Mouse (Mus musculus) heart, embryonic 10.5 days (tissue): ENCODE data around the gene Acadvl. TPM values are rescaled to one million over a fixed set of nuclear protein-coding genes. Genes with fewer than 3 reads are reported as not detected.

ENCODE experiments used
- DNase-seq: peaks from one replicate; pipeline ENCODE4 v3.0.0-alpha.2; 2017; ENCODE audit warnings: low spot score
- H3K27ac ChIP-seq: fragments of 300-500 bp; sonication (generic); 2 replicates; pipeline ENCODE4 v1.5.1; 2016; ENCODE audit warnings: mild to moderate bottlenecking
- H3K27me3 ChIP-seq: fragments of 300-500 bp; sonication (generic); 2 replicates; pipeline ENCODE4 v1.6.1; 2016; ENCODE audit warnings: mild to moderate bottlenecking; ENCODE audit not compliant: poor library complexity, insufficient read depth, severe bottlenecking
- H3K36me3 ChIP-seq: fragments of 300-500 bp; sonication (generic); 2 replicates; pipeline ENCODE4 v1.6.1; 2016; ENCODE audit warnings: mild to moderate bottlenecking, moderate library complexity
- H3K4me1 ChIP-seq: fragments of 300-500 bp; sonication (generic); 2 replicates; pipeline ENCODE4 v1.6.1; 2016; ENCODE audit warnings: mild to moderate bottlenecking
- H3K4me3 ChIP-seq: fragments of 300-500 bp; sonication (generic); 2 replicates; pipeline ENCODE4 v1.5.1; 2016; ENCODE audit warnings: mild to moderate bottlenecking, moderate library complexity
- H3K9me3 ChIP-seq: fragments of 300-500 bp; sonication (generic); 2 replicates; pipeline ENCODE4 v1.6.1; 2016; ENCODE audit warnings: mild to moderate bottlenecking, moderate library complexity
- WGBS: fragments of 180-500 bp; shearing (Covaris S2); methylation state at CpG from one replicate; pipeline ENCODE4 v1.1.7; 2016; 5-methylcytosine and 5-hydroxymethylcytosine counted together
- polyA plus RNA-seq: library from polyadenylated mRNA; unstranded; fragments of >200 nt; fragmentation: Nextera tagmentation; extraction: Ambion mirVana; gene quantifications from 2 replicates; pipeline ENCODE4 v1.2.1, GENCODE M21; 2016

Acadvl gene
- polyA plus RNA-seq: 79.1 and 102 TPM in 2 replicates

DNA sequence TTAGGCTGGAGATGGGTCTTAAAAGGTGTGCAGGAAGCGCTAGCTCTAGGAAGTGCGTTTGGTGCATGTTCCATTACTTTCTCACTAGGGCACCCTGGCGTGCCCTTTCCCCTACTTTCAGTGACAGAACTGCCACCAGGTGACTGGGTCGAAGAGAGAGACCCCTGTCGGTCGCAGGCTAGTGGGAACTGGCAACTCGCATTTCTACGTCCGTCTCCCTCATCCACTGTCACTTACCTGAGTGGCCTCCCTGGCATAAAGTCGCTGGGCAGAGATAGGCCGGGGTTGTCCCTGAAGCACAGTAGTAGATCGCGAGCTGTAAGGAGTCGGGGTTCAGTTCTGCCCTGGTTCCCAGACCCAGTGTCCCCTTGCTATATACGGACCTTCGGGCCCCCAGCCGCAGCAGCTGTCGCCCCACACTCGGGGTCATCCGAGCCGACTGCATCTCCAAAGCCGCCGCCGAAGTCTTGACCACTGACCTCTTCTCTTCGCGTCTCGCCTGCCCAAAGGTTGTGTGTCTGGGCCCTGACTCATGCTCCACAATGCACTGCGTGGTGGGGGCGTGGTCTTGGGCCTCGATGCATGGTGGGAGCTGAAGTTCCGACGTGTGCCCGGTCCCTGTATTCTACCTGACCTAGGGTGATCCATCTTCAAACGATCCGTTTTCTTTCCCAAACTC lies at the start of gene Acadvl:
TSS of gene Acadvl (minus strand) at position 532 of the 679 bp plus-strand sequence.
- peak; percentile 96 for DNase-seq
- peak within 1 kb of the TSS; percentile 77 for H3K4me3 ChIP-seq
- WGBS: 1% methylated on average over 35 of the region's 35 CpGs

DNA sequence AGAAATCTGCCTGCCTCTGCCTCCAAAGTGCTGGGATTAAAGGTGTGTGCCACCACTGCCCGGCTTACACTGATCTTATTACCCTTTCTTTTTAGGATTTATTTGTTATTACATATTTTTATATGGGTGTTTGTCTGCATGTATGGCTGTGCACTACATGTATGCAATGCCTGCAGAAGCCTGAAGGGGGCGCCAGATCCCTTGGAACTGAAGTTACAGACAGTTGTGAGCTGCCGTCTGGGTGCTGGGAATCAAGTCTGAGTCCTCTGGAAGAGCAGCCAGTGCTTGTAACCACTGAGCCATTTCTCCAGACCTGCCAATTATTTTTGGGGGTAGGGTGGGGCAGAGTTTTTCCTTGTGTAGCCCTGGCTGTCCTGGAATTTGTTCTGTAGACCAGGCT lies 47.8 kb upstream of the Acadvl start:
- 0 out of 2 replicates have a peak, but pooled peaks cover under 1% of the 10 kb centered on the region for H3K27me3 ChIP-seq
- DNase-seq: no peak
- H3K4me3 ChIP-seq: no peak overlapping the region
- no peaks in the 10 kb centered on the region for H3K36me3 ChIP-seq
- no peaks in the 10 kb centered on the region for H3K9me3 ChIP-seq
- H3K27ac ChIP-seq: no peak overlapping the region
- WGBS: 68% methylated on average over 3 of the region's 3 CpGs
- H3K4me1 ChIP-seq: peaks cover 17% of the 10 kb centered on the region

More for the DNA sequence above, at the start of gene Acadvl:
- Histone ChIP-seq H3K9me3 (no peaks in the 10 kb centered on the region), H3K27me3 (no peaks in the 10 kb centered on the region), H3K36me3 (peaks cover 35% of the 10 kb centered on the region), H3K4me1 (peaks cover 42% of the 10 kb centered on the region), H3K27ac (peak within 1 kb of the TSS; percentile 90)

DNA sequence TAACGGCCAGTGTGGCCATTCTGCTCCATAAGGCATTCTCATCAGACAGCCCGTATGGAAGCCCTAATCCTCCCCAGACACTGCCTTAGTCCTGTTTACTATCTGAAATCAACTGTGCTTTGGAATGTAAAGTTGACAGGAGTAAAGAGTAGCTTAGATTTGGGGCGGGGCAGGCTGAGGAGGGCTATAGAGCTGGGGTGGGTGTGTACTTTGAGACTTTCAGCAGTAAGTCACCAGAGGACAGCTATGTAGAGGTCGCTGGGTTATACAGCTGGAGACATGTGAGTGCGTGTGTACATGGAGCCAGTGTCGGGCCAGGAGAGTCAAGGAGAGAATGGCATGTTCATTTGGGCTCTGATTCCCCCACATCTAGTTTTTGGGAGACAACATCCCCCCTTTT lies 44.7 kb upstream of the Acadvl start:
- peaks cover 15% of the 10 kb centered on the region for H3K4me1 ChIP-seq
- H3K9me3 ChIP-seq: no peaks in the 10 kb centered on the region
- peaks cover 16% of the 10 kb centered on the region for H3K27me3 ChIP-seq
- 36% methylated on average over 6 of the region's 6 CpGs for WGBS
- no peak overlapping the region for H3K27ac ChIP-seq
- DNase-seq: no peak
- no peaks in the 10 kb centered on the region for H3K36me3 ChIP-seq
- no peak overlapping the region for H3K4me3 ChIP-seq

DNA sequence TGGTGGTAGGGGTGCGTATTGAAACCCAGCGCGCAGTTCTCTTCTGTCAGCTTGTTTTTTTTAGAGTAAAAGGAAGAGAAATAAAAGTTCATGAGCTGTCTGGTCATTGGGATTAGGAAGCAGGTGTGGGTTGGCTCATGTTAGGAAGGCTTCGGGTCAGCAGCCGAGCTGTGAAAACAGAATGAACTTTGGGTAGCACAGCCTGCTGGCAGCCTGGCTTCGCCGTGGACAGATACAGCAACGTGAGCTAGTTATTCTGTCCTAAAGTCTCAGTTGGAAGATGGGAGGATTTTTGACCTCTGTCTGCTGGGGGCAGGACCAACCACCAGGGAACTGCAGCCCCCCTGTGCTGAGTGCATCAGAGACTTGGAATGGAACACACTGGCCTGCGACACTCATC lies 42.6 kb upstream of the Acadvl start:
- 90% methylated on average over 9 of the region's 9 CpGs for WGBS
- Histone ChIP-seq H3K9me3 (no peaks in the 10 kb centered on the region), H3K36me3 (no peaks in the 10 kb centered on the region), H3K27ac (no peak overlapping the region), H3K4me1 (peaks cover 15% of the 10 kb centered on the region), H3K4me3 (no peak overlapping the region), H3K27me3 (peaks cover 34% of the 10 kb centered on the region)
- DNase-seq: no peak

DNA sequence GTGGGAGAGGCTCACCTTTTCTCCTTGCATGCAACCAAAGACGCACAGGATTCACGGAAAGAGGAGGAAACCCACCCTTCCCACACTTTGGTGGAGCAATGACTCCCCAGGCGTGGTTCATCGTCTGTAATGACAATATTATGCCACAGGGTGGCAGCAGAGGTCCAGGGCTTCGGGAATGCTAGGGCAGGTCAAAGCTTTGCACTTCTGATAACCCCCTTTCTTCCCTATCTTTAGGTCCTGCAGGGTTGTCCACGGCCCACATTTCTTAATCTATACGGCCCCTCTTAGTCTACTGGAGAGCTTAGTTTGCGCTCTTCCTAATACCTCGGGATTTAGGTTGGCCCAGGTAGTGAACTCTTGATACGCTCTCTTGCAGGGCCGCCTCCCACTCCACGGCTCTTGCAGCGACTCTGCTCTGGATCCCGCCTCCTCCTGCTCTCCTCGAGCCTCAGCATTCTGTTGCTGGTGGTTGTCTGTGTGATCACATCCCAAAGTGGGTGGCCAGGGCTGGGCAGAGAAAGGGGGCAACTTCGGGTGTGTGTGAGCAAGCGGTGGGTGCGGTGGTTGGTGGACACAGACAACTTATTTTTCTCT lies 40.5 kb upstream of the Acadvl start:
- 23% methylated on average over 18 of the region's 18 CpGs for WGBS
- no peak overlapping the region for H3K27ac ChIP-seq
- peak overlapping the region; percentile 33 for H3K4me3 ChIP-seq
- peaks cover 15% of the 10 kb centered on the region for H3K4me1 ChIP-seq
- H3K36me3 ChIP-seq: no peaks in the 10 kb centered on the region
- no peak for DNase-seq
- H3K27me3 ChIP-seq: peaks cover 40% of the 10 kb centered on the region
- H3K9me3 ChIP-seq: no peaks in the 10 kb centered on the region

DNA sequence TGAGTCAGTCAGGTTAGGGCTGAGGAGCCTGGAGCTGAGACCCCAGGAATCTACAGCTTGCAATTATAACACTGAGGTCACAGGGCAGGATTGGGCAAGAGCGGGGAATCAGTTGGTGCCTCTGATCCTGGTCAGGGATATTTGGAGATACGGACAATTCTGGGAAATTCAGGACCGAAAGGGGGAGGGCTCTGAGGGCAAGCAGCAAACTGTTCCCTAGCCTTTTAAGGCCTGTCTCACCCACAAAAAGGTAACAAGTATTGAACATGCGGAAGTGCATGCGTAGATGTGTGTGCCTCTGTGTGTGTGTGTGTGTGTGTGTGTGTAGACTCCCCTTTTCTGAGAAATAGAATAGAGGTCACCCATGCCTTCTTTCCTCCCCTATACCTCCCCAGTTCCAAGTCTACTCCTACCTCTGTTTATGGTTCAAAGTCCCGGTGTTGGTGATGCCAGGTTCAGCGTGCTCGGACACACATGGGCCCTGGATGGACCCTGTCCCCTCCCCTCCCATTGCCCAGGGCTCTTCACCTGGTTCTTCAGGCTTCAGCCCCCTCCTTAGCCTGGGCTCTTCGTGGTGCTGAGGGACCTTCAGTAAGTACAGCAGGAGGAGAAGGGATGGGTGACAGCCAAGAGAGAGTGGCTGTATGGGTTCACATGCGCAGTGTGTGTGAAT lies 38.8 kb upstream of the Acadvl start, which contains the start of gene Asgr1:
TSS of gene Asgr1 (plus strand) at position 188 of the 673 bp plus-strand sequence.
- Histone ChIP-seq H3K9me3 (no peaks in the 10 kb centered on the region), H3K27ac (no peak within 1 kb of the TSS), H3K4me3 (no peak within 1 kb of the TSS), H3K27me3 (peaks cover 40% of the 10 kb centered on the region), H3K36me3 (no peaks in the 10 kb centered on the region), H3K4me1 (peaks cover 16% of the 10 kb centered on the region)
- 79% methylated on average over 10 of the region's 10 CpGs for WGBS
- DNase-seq: no peak

DNA sequence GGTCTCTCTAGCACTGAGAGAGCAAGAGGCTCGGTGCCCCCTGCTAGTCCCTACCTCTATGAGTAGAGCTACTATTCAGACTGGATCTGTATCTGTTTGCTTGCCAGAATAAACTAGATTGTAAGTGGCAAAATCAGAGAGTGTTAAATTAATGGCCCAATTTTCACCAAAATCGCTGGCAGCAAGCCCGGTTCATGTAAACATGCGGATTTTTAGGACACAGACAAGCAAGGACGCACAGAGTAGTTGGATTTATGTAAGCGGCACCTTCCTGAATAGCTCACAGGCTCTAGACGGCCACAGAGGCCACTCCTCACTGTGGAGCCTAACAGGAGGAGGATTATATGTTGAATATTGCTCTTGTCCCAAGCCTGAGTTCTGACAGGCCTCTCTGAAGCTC lies 37.9 kb upstream of the Acadvl start:
- DNase-seq: no peak
- Histone ChIP-seq H3K27ac (no peak overlapping the region), H3K4me3 (no peak overlapping the region), H3K4me1 (peaks cover 16% of the 10 kb centered on the region), H3K36me3 (no peaks in the 10 kb centered on the region), H3K27me3 (peaks cover 40% of the 10 kb centered on the region), H3K9me3 (no peaks in the 10 kb centered on the region)
- WGBS: 72% methylated on average over 7 of the region's 7 CpGs

DNA sequence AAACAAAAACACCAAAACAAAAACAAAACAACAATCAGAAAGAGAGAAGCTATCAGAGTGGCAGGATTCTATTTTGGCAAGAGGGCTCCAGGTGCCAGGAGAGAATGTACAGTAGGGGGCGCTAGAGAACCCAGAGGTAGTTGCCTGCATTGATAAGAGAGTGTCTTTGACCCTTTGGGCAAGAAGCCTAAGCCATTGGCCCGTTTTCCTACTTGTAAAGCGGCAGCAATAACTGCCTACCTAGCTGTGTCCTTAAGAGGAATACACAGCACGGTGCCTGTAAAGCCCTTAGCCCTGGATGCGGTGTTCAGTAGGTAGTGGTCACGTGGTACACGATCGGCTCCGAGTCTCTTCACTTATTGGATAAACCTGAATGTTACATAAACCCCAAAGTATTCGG lies 34.6 kb upstream of the Acadvl start:
- no peak for DNase-seq
- Histone ChIP-seq H3K4me1 (peaks cover 7% of the 10 kb centered on the region), H3K36me3 (peaks cover 1% of the 10 kb centered on the region), H3K4me3 (no peak overlapping the region), H3K27me3 (peaks cover 23% of the 10 kb centered on the region; the same call in 1 of the 2 replicates), H3K27ac (no peak overlapping the region), H3K9me3 (no peaks in the 10 kb centered on the region)
- 58% methylated on average over 10 of the region's 10 CpGs for WGBS

DNA sequence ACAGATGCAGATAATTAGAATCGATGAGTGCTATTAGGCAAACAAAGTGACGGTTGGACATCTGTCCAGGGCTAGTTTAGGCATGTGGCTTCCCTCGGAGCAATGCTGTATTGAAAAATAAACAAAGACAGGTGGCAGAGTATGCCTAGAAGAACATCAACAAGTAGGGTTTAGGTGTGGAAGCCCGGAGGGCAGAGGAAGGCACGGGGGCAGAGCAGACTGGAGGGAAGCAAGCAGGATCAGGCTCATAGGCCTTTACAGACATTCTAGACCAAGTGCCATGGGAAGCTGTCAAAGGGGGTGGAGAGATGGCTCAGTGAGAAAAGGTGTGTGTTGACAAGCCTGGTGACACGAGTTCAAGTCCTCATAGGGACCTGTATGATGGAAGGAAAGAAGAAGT lies 34.2 kb upstream of the Acadvl start:
- peaks cover 10% of the 10 kb centered on the region for H3K4me1 ChIP-seq
- peaks cover 6% of the 10 kb centered on the region for H3K36me3 ChIP-seq
- WGBS: 76% methylated on average over 6 of the region's 6 CpGs
- H3K9me3 ChIP-seq: no peaks in the 10 kb centered on the region
- H3K27me3 ChIP-seq: peaks cover 18% of the 10 kb centered on the region; the same call in 1 of the 2 replicates
- no peak overlapping the region for H3K4me3 ChIP-seq
- no peak overlapping the region for H3K27ac ChIP-seq
- DNase-seq: no peak

DNA sequence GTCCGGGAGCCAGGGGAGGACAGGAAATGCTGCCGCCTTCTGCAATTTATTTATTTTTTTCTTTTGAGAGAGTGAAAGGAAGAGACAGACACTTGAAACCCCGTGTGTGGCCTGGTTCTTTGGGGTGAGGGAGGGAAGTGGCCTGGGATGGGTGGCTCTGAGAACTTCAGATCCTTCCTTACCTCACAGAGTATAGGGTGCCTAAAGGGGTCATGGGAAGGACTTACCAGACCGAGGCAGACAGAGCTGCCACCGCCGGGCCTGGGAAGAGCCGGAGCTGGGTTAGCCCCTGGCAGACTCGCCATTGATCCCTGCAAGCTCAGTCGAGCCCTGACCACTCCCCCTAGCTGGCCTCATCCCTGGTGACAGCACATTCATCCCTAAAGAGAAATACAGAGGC lies 30.2 kb upstream of the Acadvl start:
- peaks cover 8% of the 10 kb centered on the region for H3K4me1 ChIP-seq
- H3K27me3 ChIP-seq: no peaks in the 10 kb centered on the region; the same call in 1 of the 2 replicates
- H3K36me3 ChIP-seq: peaks cover 44% of the 10 kb centered on the region
- H3K4me3 ChIP-seq: no peak overlapping the region
- H3K27ac ChIP-seq: no peak overlapping the region
- DNase-seq: no peak
- no peaks in the 10 kb centered on the region for H3K9me3 ChIP-seq
- 50% methylated on average over 9 of the region's 9 CpGs for WGBS

DNA sequence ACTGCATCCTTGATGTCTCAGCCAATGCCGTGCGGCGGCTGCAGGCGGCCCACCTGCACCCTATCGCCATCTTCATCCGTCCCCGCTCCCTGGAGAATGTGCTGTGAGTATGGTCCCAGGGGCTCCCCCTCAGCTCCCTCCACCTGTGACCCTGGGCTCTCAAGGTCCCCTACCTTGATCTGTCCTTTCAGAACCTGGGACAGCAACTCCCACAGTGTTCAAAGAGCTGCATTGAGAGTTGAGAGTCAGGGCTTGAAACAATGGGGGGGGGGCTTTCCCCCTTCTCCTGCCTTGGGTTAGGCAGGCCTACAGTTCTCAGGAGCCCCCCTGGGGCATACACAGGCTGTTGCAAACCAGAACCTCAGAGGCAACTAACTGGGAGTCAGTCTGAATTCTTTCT lies 28.5 kb upstream of the Acadvl start:
- no peak for DNase-seq
- Histone ChIP-seq H3K9me3 (no peaks in the 10 kb centered on the region), H3K4me1 (peaks cover 5% of the 10 kb centered on the region), H3K27me3 (no peaks in the 10 kb centered on the region), H3K36me3 (peaks cover 61% of the 10 kb centered on the region), H3K27ac (no peak overlapping the region), H3K4me3 (no peak overlapping the region)
- 80% methylated on average over 7 of the region's 7 CpGs for WGBS

DNA sequence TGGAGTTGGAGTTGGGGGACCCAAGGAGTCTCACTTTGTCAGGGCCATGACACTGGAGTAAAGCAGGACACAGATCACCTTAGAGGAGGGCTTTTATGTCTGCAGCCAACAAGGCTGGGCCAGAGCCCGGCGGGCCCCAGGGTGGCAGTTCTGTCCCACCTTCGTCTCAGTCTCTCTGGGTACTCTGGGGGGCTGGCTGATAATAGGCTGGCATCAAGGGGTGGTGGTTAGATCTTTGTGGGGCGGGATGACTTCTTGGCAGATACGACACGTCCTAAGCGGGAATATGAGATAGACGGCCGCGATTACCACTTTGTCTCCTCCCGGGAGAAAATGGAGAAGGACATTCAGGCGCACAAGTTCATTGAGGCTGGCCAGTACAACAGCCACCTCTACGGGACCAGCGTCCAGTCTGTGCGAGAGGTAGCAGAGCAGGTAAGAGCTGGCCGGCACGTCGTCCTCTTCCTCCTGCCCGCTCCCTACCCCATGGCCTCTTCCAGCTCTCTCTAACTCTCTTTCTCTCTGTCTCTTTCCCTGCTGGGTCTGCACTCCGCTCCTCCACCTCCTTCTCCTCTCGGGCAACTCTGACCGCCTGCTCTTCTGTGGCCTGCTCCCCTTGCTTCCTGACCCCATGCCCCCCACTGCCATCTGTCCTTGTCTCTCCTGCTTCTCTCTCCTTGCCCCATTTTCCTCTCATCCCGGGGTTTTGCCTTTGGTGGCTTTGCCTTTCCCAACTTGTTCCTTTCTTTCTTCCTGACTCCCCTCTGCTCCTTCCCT lies 27.3 kb upstream of the Acadvl start:
- no peak overlapping the region for H3K27ac ChIP-seq
- 88% methylated on average over 23 of the region's 23 CpGs for WGBS
- H3K4me1 ChIP-seq: peaks cover 5% of the 10 kb centered on the region

More for the DNA sequence above, 27.3 kb upstream of the Acadvl start:
- Histone ChIP-seq H3K36me3 (peaks cover 61% of the 10 kb centered on the region), H3K27me3 (no peaks in the 10 kb centered on the region), H3K4me3 (no peak overlapping the region), H3K9me3 (no peaks in the 10 kb centered on the region)
- no peak for DNase-seq
